Mouse (Mus musculus) heart, embryonic 12.5 days (tissue): Measurements from ENCODE around the gene Map3k6. TPM values are rescaled to one million over a fixed set of nuclear protein-coding genes. Genes with fewer than 3 reads are reported as not detected.

ENCODE experiments used
- ATAC-seq: fragments of 200-750 bp; cut with Nextera tagmentation; 2 replicates; pipeline ENCODE4 v1.8.0; 2017; ENCODE audit warnings: moderate TSS enrichment, moderate library complexity; ENCODE audit not compliant: insufficient number of reproducible peaks, low FRiP score
- H3K27ac ChIP-seq: fragments of 300-500 bp; sonication (generic); 2 replicates; pipeline ENCODE4 v1.5.1; 2016; ENCODE audit warnings: mild to moderate bottlenecking, moderate library complexity; ENCODE audit not compliant: poor library complexity, severe bottlenecking
- H3K27me3 ChIP-seq: fragments of 300-500 bp; sonication (generic); replicated peaks from 2 replicates; pipeline ENCODE4 v1.6.1; 2016; ENCODE audit warnings: mild to moderate bottlenecking, moderate library complexity
- H3K36me3 ChIP-seq: fragments of 300-500 bp; sonication (generic); 2 replicates; pipeline ENCODE4 v1.6.1; 2016; ENCODE audit warnings: mild to moderate bottlenecking, moderate library complexity
- H3K4me1 ChIP-seq: fragments of 300-500 bp; sonication (generic); replicated peaks from 2 replicates; pipeline ENCODE4 v1.6.1; 2016; ENCODE audit warnings: mild to moderate bottlenecking
- H3K4me2 ChIP-seq: fragments of 300-500 bp; sonication (generic); 2 replicates; pipeline ENCODE4 v1.6.1; 2016; ENCODE audit warnings: mild to moderate bottlenecking, moderate library complexity
- H3K4me3 ChIP-seq: fragments of 300-500 bp; sonication (generic); 2 replicates; pipeline ENCODE4 v1.5.1; 2016; ENCODE audit warnings: mild to moderate bottlenecking
- H3K9ac ChIP-seq: fragments of 300-500 bp; sonication (generic); 2 replicates; pipeline ENCODE4 v1.6.1; 2016; ENCODE audit warnings: mild to moderate bottlenecking, moderate library complexity
- H3K9me3 ChIP-seq: fragments of 300-500 bp; sonication (generic); replicated peaks from 2 replicates; pipeline ENCODE4 v1.6.1; 2016; ENCODE audit warnings: mild to moderate bottlenecking, moderate library complexity
- WGBS: fragments of 180-500 bp; shearing (Covaris S2); methylation state at CpG from one replicate; pipeline ENCODE4 v1.1.7; 2016; 5-methylcytosine and 5-hydroxymethylcytosine counted together
- polyA plus RNA-seq: library from polyadenylated mRNA; unstranded; fragments of >200 nt; fragmentation: Nextera tagmentation; extraction: Ambion mirVana; gene quantifications from 2 replicates; pipeline ENCODE4 v1.2.1, GENCODE M21; 2016

Gene Map3k6
- polyA plus RNA-seq = 2.3 and 3.2 TPM in 2 replicates

GRCm38 (mm10) chr4:133240490-133240921 is at the start of gene Map3k6:
Map3k6 (plus strand) TSS chr4:133240818.
- H3K4me3 ChIP-seq = peak within 1 kb of the TSS; percentile 63
- WGBS = 9% methylated on average over 16 of the region's 16 CpGs
- peaks cover 18% of the 10 kb centered on the region for H3K4me1 ChIP-seq
- H3K36me3 ChIP-seq = no peaks in the 10 kb centered on the region
- H3K27ac ChIP-seq = peak within 1 kb of the TSS; percentile 50
- H3K9me3 ChIP-seq = no peaks in the 10 kb centered on the region
- H3K9ac ChIP-seq = peak within 1 kb of the TSS; percentile 77
- 0 out of 2 replicates have a peak, but pooled peaks have one; percentile 41 for ATAC-seq
- peak within 1 kb of the TSS; percentile 95 for H3K4me2 ChIP-seq
- H3K27me3 ChIP-seq = peaks cover 41% of the 10 kb centered on the region

- no peak overlapping the region for H3K27ac ChIP-seq
- H3K36me3 ChIP-seq = peaks cover 80% of the 10 kb centered on the region
- H3K27me3 ChIP-seq = no peaks in the 10 kb centered on the region
- ATAC-seq = no peak
- H3K4me2 ChIP-seq = no peak overlapping the region
- peaks cover 35% of the 10 kb centered on the region for H3K4me1 ChIP-seq
- H3K9ac ChIP-seq = no peak overlapping the region
- WGBS = 81% methylated on average over 11 of the region's 11 CpGs
- H3K9me3 ChIP-seq = no peaks in the 10 kb centered on the region
- no peak overlapping the region for H3K4me3 ChIP-seq
These were observed 46.1 kb upstream of the Map3k6 start for GRCm38 (mm10) chr4:133194482-133194881.

- ATAC-seq = no peak
- H3K4me1 ChIP-seq = peaks cover 41% of the 10 kb centered on the region
- WGBS = 63% methylated on average over 4 of the region's 4 CpGs
- no peak overlapping the region for H3K27ac ChIP-seq
- no peak overlapping the region for H3K4me3 ChIP-seq
- no peak overlapping the region for H3K4me2 ChIP-seq
- H3K36me3 ChIP-seq = peaks cover 74% of the 10 kb centered on the region
- H3K9ac ChIP-seq = no peak overlapping the region
- no peaks in the 10 kb centered on the region for H3K9me3 ChIP-seq
- no peaks in the 10 kb centered on the region for H3K27me3 ChIP-seq
These were observed 45.6 kb upstream of the Map3k6 start for GRCm38 (mm10) chr4:133195014-133195413.

GRCm38 (mm10) chr4:133196136-133196535 is 44.5 kb upstream of the Map3k6 start:
- ATAC-seq = no peak
- H3K36me3 ChIP-seq = peaks cover 63% of the 10 kb centered on the region
- no peaks in the 10 kb centered on the region for H3K9me3 ChIP-seq
- no peak overlapping the region for H3K4me3 ChIP-seq
- H3K27ac ChIP-seq = no peak overlapping the region
- 71% methylated on average over 2 of the region's 2 CpGs for WGBS
- no peaks in the 10 kb centered on the region for H3K27me3 ChIP-seq
- peaks cover 52% of the 10 kb centered on the region for H3K4me1 ChIP-seq
- 0 out of 2 replicates have a peak overlapping the region, but pooled peaks have one; percentile 6 for H3K9ac ChIP-seq
- H3K4me2 ChIP-seq = no peak overlapping the region

- Histone ChIP-seq H3K36me3 (peaks cover 56% of the 10 kb centered on the region), H3K27ac (peak overlapping the region; percentile 12), H3K9ac (peak overlapping the region; percentile 48), H3K4me3 (no peak overlapping the region), H3K27me3 (no peaks in the 10 kb centered on the region), H3K4me2 (no peak overlapping the region), H3K9me3 (no peaks in the 10 kb centered on the region), H3K4me1 (peaks cover 59% of the 10 kb centered on the region)
- ATAC-seq = no peak
- 54% methylated on average over 7 of the region's 7 CpGs for WGBS
These were observed 43.8 kb upstream of the Map3k6 start for GRCm38 (mm10) chr4:133196852-133197251.

- no peak for ATAC-seq
- peaks cover 51% of the 10 kb centered on the region for H3K36me3 ChIP-seq
- no peaks in the 10 kb centered on the region for H3K9me3 ChIP-seq
- H3K27me3 ChIP-seq = no peaks in the 10 kb centered on the region
- peaks cover 60% of the 10 kb centered on the region for H3K4me1 ChIP-seq
- no peak overlapping the region for H3K4me3 ChIP-seq
- peak overlapping the region; percentile 92 for H3K27ac ChIP-seq
- peak overlapping the region; percentile 49 for H3K9ac ChIP-seq
- WGBS = 29% methylated on average over 5 of the region's 5 CpGs
- no peak overlapping the region for H3K4me2 ChIP-seq
These were observed 43.3 kb upstream of the Map3k6 start for GRCm38 (mm10) chr4:133197355-133197754.

GRCm38 (mm10) chr4:133197801-133198286 is 42.8 kb upstream of the Map3k6 start:
- peaks cover 46% of the 10 kb centered on the region for H3K36me3 ChIP-seq
- no peak overlapping the region for H3K4me3 ChIP-seq
- H3K27ac ChIP-seq = peak overlapping the region; percentile 92
- peak overlapping the region; percentile 49 for H3K9ac ChIP-seq
- ATAC-seq = no peak
- H3K9me3 ChIP-seq = no peaks in the 10 kb centered on the region
- H3K4me1 ChIP-seq = peaks cover 60% of the 10 kb centered on the region
- H3K27me3 ChIP-seq = no peaks in the 10 kb centered on the region
- 30% methylated on average over 13 of the region's 13 CpGs for WGBS
- no peak overlapping the region for H3K4me2 ChIP-seq

GRCm38 (mm10) chr4:133198337-133199180 is 42.1 kb upstream of the Map3k6 start:
- Histone ChIP-seq H3K4me3 (no peak overlapping the region), H3K9me3 (no peaks in the 10 kb centered on the region), H3K27ac (peak overlapping the region; percentile 92), H3K9ac (peak overlapping the region; percentile 41; the same call in 1 of the 2 replicates), H3K4me2 (peak overlapping the region; percentile 15; the same call in 1 of the 2 replicates), H3K27me3 (no peaks in the 10 kb centered on the region), H3K36me3 (peaks cover 39% of the 10 kb centered on the region), H3K4me1 (peaks cover 61% of the 10 kb centered on the region)
- 0 out of 2 replicates have a peak, but pooled peaks have one; percentile 27 for ATAC-seq
- 30% methylated on average over 19 of the region's 19 CpGs for WGBS

- no peaks in the 10 kb centered on the region for H3K9me3 ChIP-seq
- peaks cover 70% of the 10 kb centered on the region for H3K4me1 ChIP-seq
- H3K4me3 ChIP-seq = no peak overlapping the region
- peak overlapping the region; percentile 23; the same call in 1 of the 2 replicates for H3K4me2 ChIP-seq
- ATAC-seq = no peak
- peak overlapping the region; percentile 75 for H3K27ac ChIP-seq
- H3K27me3 ChIP-seq = no peaks in the 10 kb centered on the region
- peak overlapping the region; percentile 53; the same call in 1 of the 2 replicates for H3K9ac ChIP-seq
- peaks cover 27% of the 10 kb centered on the region for H3K36me3 ChIP-seq
- 48% methylated on average over 6 of the region's 6 CpGs for WGBS
These were observed 40.9 kb upstream of the Map3k6 start for GRCm38 (mm10) chr4:133199743-133200142.

GRCm38 (mm10) chr4:133200343-133200742 is 40.3 kb upstream of the Map3k6 start:
- Histone ChIP-seq H3K27ac (peak overlapping the region; percentile 75), H3K27me3 (no peaks in the 10 kb centered on the region), H3K4me2 (peak overlapping the region; percentile 23; the same call in 1 of the 2 replicates), H3K4me1 (peaks cover 75% of the 10 kb centered on the region), H3K9me3 (no peaks in the 10 kb centered on the region), H3K36me3 (peaks cover 21% of the 10 kb centered on the region), H3K9ac (peak overlapping the region; percentile 53; the same call in 1 of the 2 replicates), H3K4me3 (no peak overlapping the region)
- ATAC-seq = no peak
- WGBS = 38% methylated on average over 21 of the region's 21 CpGs
